Mouse (Mus musculus) brown adipose tissue, adult 24 weeks (tissue): ENCODE data around the gene Ankub1. TPM values are rescaled to one million over a fixed set of nuclear protein-coding genes. Genes with fewer than 3 reads are reported as not detected.

Experiments
- H3K27ac ChIP-seq: fragments of 200-500 bp; replicated peaks from 2 replicates; pipeline ENCODE4 v1.5.1; 2012; ENCODE audit warnings: low read depth, mild to moderate bottlenecking, low read length
- H3K4me1 ChIP-seq: fragments of 200-500 bp; 2 replicates; pipeline ENCODE4 v1.6.1; 2012; ENCODE audit warnings: low read length, mixed read lengths; ENCODE audit not compliant: control insufficient read depth, insufficient read depth, insufficient read length
- H3K4me3 ChIP-seq: fragments of 200-500 bp; 2 replicates; pipeline ENCODE4 v1.5.1; 2012; ENCODE audit warnings: low read depth, mild to moderate bottlenecking, low read length, moderate library complexity; ENCODE audit not compliant: insufficient read depth
- polyA plus RNA-seq: library from polyadenylated mRNA; stranded (reverse); fragments of >200 nt; gene quantifications from 2 replicates; pipeline ENCODE4 v1.2.4, GENCODE M21; 2012; ENCODE audit not compliant: missing spikeins, insufficient read depth, insufficient read length

The Ankub1 gene
- polyA plus RNA-seq, 1 experiment, result not detected

DNA sequence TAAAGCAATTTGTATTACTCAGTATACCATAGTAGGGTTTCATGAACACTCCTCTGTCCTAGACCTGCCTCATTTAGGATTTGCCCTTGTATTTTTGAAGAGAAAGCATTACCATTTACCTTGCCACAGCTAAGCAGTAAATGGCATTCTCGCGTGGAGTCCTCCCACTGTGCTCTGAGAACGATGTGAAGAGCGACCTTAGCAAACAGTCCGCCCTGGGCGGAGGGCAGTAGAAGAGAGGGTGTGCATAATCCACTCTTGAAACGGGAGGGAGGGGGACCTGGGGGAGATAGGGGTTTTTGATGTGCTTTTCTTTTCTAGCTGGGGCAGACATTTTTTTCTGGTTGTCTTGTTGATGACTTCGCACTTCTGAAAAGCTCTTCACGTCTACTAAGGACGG, 27.9 kb downstream of the Ankub1 start:
- Histone ChIP-seq H3K4me1 (no peaks in the 10 kb centered on the region), H3K4me3 (no peak overlapping the region), H3K27ac (no peak overlapping the region)

- Histone ChIP-seq H3K4me3 (no peak overlapping the region), H3K4me1 (no peaks in the 10 kb centered on the region)
Measured at GRCm38 (mm10) chr3:57663731-57664130, 28.9 kb downstream of the Ankub1 start.

GRCm38 (mm10) chr3:57658608-57659007, 34.0 kb downstream of the Ankub1 start:
- H3K27ac ChIP-seq, result no peak overlapping the region
- no peak overlapping the region for H3K4me3 ChIP-seq
- no peaks in the 10 kb centered on the region for H3K4me1 ChIP-seq

More at GRCm38 (mm10) chr3:57663731-57664130, 28.9 kb downstream of the Ankub1 start:
- no peak overlapping the region for H3K27ac ChIP-seq

DNA sequence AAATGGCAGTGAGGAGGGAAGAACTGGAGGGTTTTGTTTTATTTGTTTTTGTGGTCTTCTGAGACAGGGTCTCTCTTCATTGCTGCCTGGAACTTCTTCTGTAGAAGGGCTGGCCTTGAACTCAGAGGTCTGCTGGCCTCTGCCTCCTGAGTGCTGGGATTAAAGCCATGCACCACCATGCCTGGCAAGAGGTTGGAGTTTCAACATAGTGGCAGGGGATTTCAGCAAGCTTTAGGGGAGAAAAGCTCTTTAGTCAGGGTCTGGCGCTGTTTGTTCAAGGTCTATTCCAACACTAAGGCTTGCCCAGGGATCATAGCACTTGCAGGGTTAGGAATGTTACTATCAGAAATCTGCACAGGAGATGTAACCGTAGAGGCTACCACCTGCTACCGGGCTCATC, 39.0 kb downstream of the Ankub1 start:
- Histone ChIP-seq H3K4me1 (no peaks in the 10 kb centered on the region), H3K4me3 (no peak overlapping the region), H3K27ac (no peak overlapping the region)

- H3K4me3 ChIP-seq, result no peak overlapping the region
- no peak overlapping the region for H3K27ac ChIP-seq
- no peaks in the 10 kb centered on the region for H3K4me1 ChIP-seq
Measured at GRCm38 (mm10) chr3:57652485-57652884, 40.1 kb downstream of the Ankub1 start.

- no peaks in the 10 kb centered on the region for H3K4me1 ChIP-seq
- H3K4me3 ChIP-seq, result peak overlapping the region; percentile 96
- H3K27ac ChIP-seq, result no peak overlapping the region
Measured at GRCm38 (mm10) chr3:57651865-57652259, 40.7 kb downstream of the Ankub1 start.

DNA sequence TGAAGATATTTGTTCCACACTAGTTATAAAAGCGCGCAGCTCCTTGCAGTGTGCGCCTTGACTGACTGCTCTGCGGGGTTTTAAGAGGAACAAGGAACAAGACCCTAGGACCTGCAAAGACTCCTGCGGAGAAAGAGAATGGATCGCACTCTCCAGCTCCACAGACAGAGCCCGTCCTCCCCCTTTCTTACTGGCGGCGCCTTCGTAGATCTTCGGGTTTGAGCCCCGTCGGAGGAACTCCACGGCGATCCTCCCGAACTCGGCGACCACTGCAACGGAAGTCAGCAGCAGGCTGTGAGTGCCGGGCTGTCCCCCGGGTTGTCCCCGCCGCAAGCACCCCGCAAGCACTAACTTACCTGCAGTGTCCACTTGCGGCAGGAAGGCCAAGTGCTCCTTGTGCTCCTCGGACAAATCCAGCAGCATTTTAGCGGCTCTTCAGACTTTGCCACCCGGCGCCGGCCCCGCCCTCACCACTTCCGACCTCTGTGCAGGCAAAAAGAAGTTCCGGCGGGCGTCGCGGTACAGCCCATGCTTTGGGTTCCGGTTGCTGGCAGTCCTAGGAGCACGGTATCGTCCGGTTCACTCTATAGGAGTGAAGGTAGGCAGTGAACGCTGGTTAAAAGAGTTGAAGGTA, 41.3 kb downstream of the Ankub1 start, which contains the start of gene Commd2:
TSS of gene Commd2 (minus strand) at position 485 of the 634 bp plus-strand sequence.
- peak within 1 kb of the TSS; percentile 96 for H3K4me3 ChIP-seq
- peak within 1 kb of the TSS; percentile 59; the same call in 1 of the 2 replicates for H3K27ac ChIP-seq
- H3K4me1 ChIP-seq, result no peaks in the 10 kb centered on the region

- Histone ChIP-seq H3K27ac (no peak overlapping the region), H3K4me1 (no peaks in the 10 kb centered on the region), H3K4me3 (no peak overlapping the region)
Measured at GRCm38 (mm10) chr3:57643191-57643590, 49.4 kb downstream of the Ankub1 start.

DNA sequence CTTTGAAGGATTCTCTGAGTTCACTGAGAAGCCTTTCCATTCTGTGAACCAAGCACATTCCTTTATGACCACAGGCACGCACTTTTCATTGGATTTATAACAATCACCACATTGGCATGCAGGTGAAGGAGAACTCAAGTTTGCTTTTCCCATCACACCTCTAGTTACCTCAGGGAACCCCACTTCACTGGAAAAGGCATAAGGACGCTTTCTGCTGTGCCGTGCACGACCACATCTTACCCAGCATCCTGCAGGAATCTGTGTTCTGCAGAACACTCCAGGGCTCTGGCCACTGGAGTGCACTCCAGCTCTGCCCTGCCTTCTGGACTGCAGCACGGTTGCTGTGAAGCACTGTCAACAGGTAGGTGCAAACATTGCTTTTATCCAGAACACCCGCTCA, 55.0 kb downstream of the Ankub1 start:
- no peak overlapping the region for H3K27ac ChIP-seq

GRCm38 (mm10) chr3:57634763-57635487, 57.7 kb downstream of the Ankub1 start:
- Histone ChIP-seq H3K4me1 (no peaks in the 10 kb centered on the region), H3K4me3 (no peak overlapping the region), H3K27ac (no peak overlapping the region)

More for the DNA sequence above, 55.0 kb downstream of the Ankub1 start:
- H3K4me1 ChIP-seq, result no peaks in the 10 kb centered on the region
- H3K4me3 ChIP-seq, result no peak overlapping the region

DNA sequence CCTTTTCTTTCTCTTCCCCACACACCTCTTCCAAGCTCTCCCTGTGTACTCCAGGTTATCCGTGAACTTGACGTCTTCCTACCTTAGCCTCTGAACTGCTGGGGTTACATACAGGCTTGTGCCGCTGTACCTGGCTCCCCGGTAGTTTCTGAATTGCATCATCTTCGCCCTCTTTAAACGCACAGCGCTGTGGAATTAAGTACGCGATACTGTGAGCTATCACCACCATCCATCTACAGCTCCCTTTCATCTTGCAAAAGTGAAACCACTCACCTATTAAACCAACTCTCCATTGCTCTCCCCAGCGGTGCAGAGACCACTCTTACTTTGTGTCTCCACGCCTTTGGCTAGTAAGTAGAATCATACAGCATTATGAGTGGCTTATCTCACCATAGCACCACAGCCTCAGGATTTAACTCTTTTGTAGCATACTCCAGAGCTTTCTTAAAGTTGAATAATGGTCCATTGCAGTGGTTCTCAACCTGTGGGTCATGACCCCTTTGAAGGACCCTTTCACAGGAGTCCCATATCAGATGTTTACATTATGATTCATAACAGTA, 65.6 kb downstream of the Ankub1 start:
- no peak overlapping the region for H3K4me3 ChIP-seq
- no peak overlapping the region for H3K27ac ChIP-seq
- H3K4me1 ChIP-seq, result no peaks in the 10 kb centered on the region; the same call in 1 of the 2 replicates

- Histone ChIP-seq H3K4me3 (peak overlapping the region; percentile 69), H3K4me1 (no peaks in the 10 kb centered on the region; the same call in 1 of the 2 replicates), H3K27ac (peak overlapping the region; percentile 85)
Measured at GRCm38 (mm10) chr3:57625275-57625997, 67.2 kb downstream of the Ankub1 start.

GRCm38 (mm10) chr3:57619718-57620117, 72.9 kb downstream of the Ankub1 start:
- Histone ChIP-seq H3K4me1 (no peaks in the 10 kb centered on the region), H3K27ac (no peak overlapping the region), H3K4me3 (no peak overlapping the region)

- no peak overlapping the region for H3K4me3 ChIP-seq
Measured at GRCm38 (mm10) chr3:57615652-57616051, 76.9 kb downstream of the Ankub1 start.

GRCm38 (mm10) chr3:57612430-57612997, 80.1 kb downstream of the Ankub1 start:
- H3K27ac ChIP-seq, result peak overlapping the region; percentile 52; the same call in 1 of the 2 replicates
- no peak overlapping the region for H3K4me3 ChIP-seq
- H3K4me1 ChIP-seq, result 0 out of 2 replicates have a peak, but pooled peaks cover 2% of the 10 kb centered on the region

More at GRCm38 (mm10) chr3:57615652-57616051, 76.9 kb downstream of the Ankub1 start:
- 0 out of 2 replicates have a peak, but pooled peaks cover 2% of the 10 kb centered on the region for H3K4me1 ChIP-seq
- no peak overlapping the region for H3K27ac ChIP-seq
